Comparison of ENCODE assay signal across 15 mouse cellular contexts in genomic region chr19:17774061-17774460, GRCm38 (mm10).
"Had no signal": no experiment of that assay in that cellular context is flagged by ENCODE, and none has a peak within 500 bp of the region (broad histone marks: within the 10 kb centered on the region; RNA-seq: fewer than 3 reads in every experiment).

No protein-coding gene starts in this region.

- H3K27ac ChIP-seq: kidney, embryonic 15.5 days; layer of hippocampus, adult 2 months; limb, embryonic 10.5 days; limb, embryonic 13.5 days; liver, embryonic 15.5 days had no signal

- H3K36me3 ChIP-seq: kidney, embryonic 15.5 days; limb, embryonic 10.5 days; limb, embryonic 13.5 days; liver, embryonic 15.5 days had no signal

- H3K9ac ChIP-seq: kidney, embryonic 15.5 days; limb, embryonic 13.5 days; liver, embryonic 15.5 days had no signal

- H3K27me3 ChIP-seq: kidney, embryonic 15.5 days; limb, embryonic 13.5 days; liver, embryonic 15.5 days had no signal

- DNase-seq: kidney, adult 8-10 months; layer of hippocampus, adult 9-11 months; liver; lung, adult 2 months; lung, postnatal 14 days; lung, postnatal 4 days; midbrain, embryonic 14.5 days; thymus, adult 18-20 months; thymus, postnatal 36 days had no signal

- H3K4me3 ChIP-seq: kidney, embryonic 15.5 days; layer of hippocampus, adult 2 months; limb, embryonic 10.5 days; limb, embryonic 13.5 days; liver, embryonic 15.5 days had no signal

- H3K9me3 ChIP-seq: kidney, embryonic 15.5 days; limb, embryonic 10.5 days; limb, embryonic 13.5 days; liver, embryonic 15.5 days had no signal

- H3K4me2 ChIP-seq: kidney, embryonic 15.5 days; limb, embryonic 13.5 days; liver, embryonic 15.5 days; midbrain, embryonic 11.5 days had no signal

- H3K4me1 ChIP-seq: limb, embryonic 13.5 days; liver, embryonic 15.5 days had no signal
